Mouse (Mus musculus): ENCODE data around the gene Klhl35.

Gene Klhl35

GRCm38 (mm10) chr7:99452859-99453258, 12.9 kb upstream of the Klhl35 start:
- DNase-seq (ENCODE audit: low read depth), result no peak

GRCm38 (mm10) chr7:99454044-99454443, 11.8 kb upstream of the Klhl35 start:
- no peak for DNase-seq (ENCODE audit: low read depth)

GRCm38 (mm10) chr7:99458849-99459248, 7.0 kb upstream of the Klhl35 start:
- no peak for DNase-seq (ENCODE audit: low read depth)

- no peak for DNase-seq (ENCODE audit: low read depth)
Observed at GRCm38 (mm10) chr7:99459888-99460652, 5.7 kb upstream of the Klhl35 start.

- no peak for DNase-seq (ENCODE audit: low read depth)
Observed at GRCm38 (mm10) chr7:99463120-99463519, 2.7 kb upstream of the Klhl35 start.

- no peak for DNase-seq (ENCODE audit: low read depth)
Observed at GRCm38 (mm10) chr7:99467916-99468282, 2.1 kb downstream of the Klhl35 start.

GRCm38 (mm10) chr7:99468283-99469132, 2.7 kb downstream of the Klhl35 start:
- peak; percentile 87 for DNase-seq (ENCODE audit: low read depth)

- no peak for DNase-seq (ENCODE audit: low read depth)
Observed at GRCm38 (mm10) chr7:99469680-99470405, 4.0 kb downstream of the Klhl35 start.

- DNase-seq (ENCODE audit: low read depth), result no peak
Observed at GRCm38 (mm10) chr7:99471578-99471977, 5.8 kb downstream of the Klhl35 start.

- no peak for DNase-seq (ENCODE audit: low read depth)
Observed at GRCm38 (mm10) chr7:99473638-99474407, 8.0 kb downstream of the Klhl35 start.

GRCm38 (mm10) chr7:99474836-99475561, 9.2 kb downstream of the Klhl35 start:
- DNase-seq (ENCODE audit: low read depth), result no peak

- DNase-seq (ENCODE audit: low read depth), result no peak
Observed at GRCm38 (mm10) chr7:99475562-99475911, 9.7 kb downstream of the Klhl35 start.

- DNase-seq (ENCODE audit: low read depth), result peak; percentile 14
Observed at GRCm38 (mm10) chr7:99476558-99477114, 10.8 kb downstream of the Klhl35 start.

GRCm38 (mm10) chr7:99477235-99477634, 11.4 kb downstream of the Klhl35 start:
- no peak for DNase-seq (ENCODE audit: low read depth)

- peak; percentile 52 for DNase-seq (ENCODE audit: low read depth)
Observed at GRCm38 (mm10) chr7:99482637-99483036, 16.8 kb downstream of the Klhl35 start.

- DNase-seq (ENCODE audit: low read depth), result peak; percentile 98
Observed at GRCm38 (mm10) chr7:99483271-99483923, 17.6 kb downstream of the Klhl35 start, which contains the start of gene Rps3. TSS of gene Rps3 (minus strand) at chr7:99483738.

- no peak for DNase-seq (ENCODE audit: low read depth)
Observed at GRCm38 (mm10) chr7:99483924-99484319, 18.1 kb downstream of the Klhl35 start.

GRCm38 (mm10) chr7:99484679-99485078, 18.9 kb downstream of the Klhl35 start:
- DNase-seq (ENCODE audit: low read depth), result no peak

- no peak for DNase-seq (ENCODE audit: low read depth)
Observed at GRCm38 (mm10) chr7:99489708-99490107, 23.9 kb downstream of the Klhl35 start.

GRCm38 (mm10) chr7:99499128-99499527, 33.3 kb downstream of the Klhl35 start:
- DNase-seq (ENCODE audit: low read depth), result no peak

Data from induced T-regulatory cell, adult 2 months (primary cell).